Mouse (Mus musculus): Measurements from ENCODE around the gene Agbl4.

Gene Agbl4

GRCm38 (mm10) chr4:111280936-111281335 lies 883.5 kb downstream of the Agbl4 start:
- DNase-seq (ENCODE audit: low spot score in 2 of 2), result no peak

- DNase-seq (ENCODE audit: low spot score in 2 of 2), result no peak
Measured at GRCm38 (mm10) chr4:111281836-111282235, 884.4 kb downstream of the Agbl4 start.

- no peak for DNase-seq (ENCODE audit: low spot score in 2 of 2)
Measured at GRCm38 (mm10) chr4:111284625-111285024, 887.2 kb downstream of the Agbl4 start.

- no peak for DNase-seq (ENCODE audit: low spot score in 2 of 2)
Measured at GRCm38 (mm10) chr4:111294528-111295241, 897.2 kb downstream of the Agbl4 start.

- DNase-seq (ENCODE audit: low spot score in 2 of 2), result no peak
Measured at GRCm38 (mm10) chr4:111306518-111306917, 909.1 kb downstream of the Agbl4 start.

- no peak for DNase-seq (ENCODE audit: low spot score in 2 of 2)
Measured at GRCm38 (mm10) chr4:111307166-111307565, 909.7 kb downstream of the Agbl4 start.

GRCm38 (mm10) chr4:111307633-111308032 lies 910.2 kb downstream of the Agbl4 start:
- DNase-seq (ENCODE audit: low spot score in 2 of 2), result no peak

GRCm38 (mm10) chr4:111308572-111309288 lies 911.3 kb downstream of the Agbl4 start:
- no peak for DNase-seq (ENCODE audit: low spot score in 2 of 2)

- DNase-seq (ENCODE audit: low spot score in 2 of 2), result no peak
Measured at GRCm38 (mm10) chr4:111327094-111327493, 929.6 kb downstream of the Agbl4 start.

- no peak for DNase-seq (ENCODE audit: low spot score in 2 of 2)
Measured at GRCm38 (mm10) chr4:111327760-111328373, 930.4 kb downstream of the Agbl4 start.

- no peak for DNase-seq (ENCODE audit: low spot score in 2 of 2)
Measured at GRCm38 (mm10) chr4:111329501-111329900, 932.0 kb downstream of the Agbl4 start.

- DNase-seq (ENCODE audit: low spot score in 2 of 2), result no peak
Measured at GRCm38 (mm10) chr4:111332864-111333263, 935.4 kb downstream of the Agbl4 start.

GRCm38 (mm10) chr4:111349965-111350364 lies 952.5 kb downstream of the Agbl4 start:
- no peak for DNase-seq (ENCODE audit: low spot score in 2 of 2)

GRCm38 (mm10) chr4:111350615-111351525 lies 953.4 kb downstream of the Agbl4 start:
- DNase-seq (ENCODE audit: low spot score in 2 of 2), result no peak

- peak in 1 of 2 experiments; percentile 4 for DNase-seq (ENCODE audit: low spot score in 2 of 2)
Measured at GRCm38 (mm10) chr4:111356584-111357115, 959.2 kb downstream of the Agbl4 start.

- DNase-seq (ENCODE audit: low spot score in 2 of 2), result no peak
Measured at GRCm38 (mm10) chr4:111357176-111357575, 959.7 kb downstream of the Agbl4 start.

- DNase-seq (ENCODE audit: low spot score in 2 of 2), result no peak
Measured at GRCm38 (mm10) chr4:111364199-111364598, 966.7 kb downstream of the Agbl4 start.

GRCm38 (mm10) chr4:111367771-111368170 lies 970.3 kb downstream of the Agbl4 start:
- DNase-seq (ENCODE audit: low spot score in 2 of 2), result no peak

GRCm38 (mm10) chr4:111377159-111377558 lies 979.7 kb downstream of the Agbl4 start:
- DNase-seq (ENCODE audit: low spot score in 2 of 2), result no peak

GRCm38 (mm10) chr4:111378071-111378470 lies 980.6 kb downstream of the Agbl4 start:
- no peak for DNase-seq (ENCODE audit: low spot score in 2 of 2)

- DNase-seq (ENCODE audit: low spot score in 2 of 2), result no peak
Measured at GRCm38 (mm10) chr4:111383101-111383500, 985.6 kb downstream of the Agbl4 start.

Measured in spleen, postnatal 4 days (tissue).